Mouse (Mus musculus) myocyte (in vitro differentiated cells): ENCODE measurements around the gene Prrt1.

Experiments used
- CEBPB ChIP-seq: IDR thresholded peaks from 2 replicates; pipeline ENCODE4 v1.6.1; 2011; ENCODE audit warnings: mild to moderate bottlenecking, moderate library complexity; ENCODE audit not compliant: poor library complexity, insufficient read depth, severe bottlenecking
- E2F4 ChIP-seq: IDR thresholded peaks from one replicate; pipeline ENCODE4 v1.6.1; 2011; ENCODE audit warnings: mild to moderate bottlenecking, control low read depth, moderate library complexity; ENCODE audit not compliant: insufficient read depth
- MAX ChIP-seq: IDR thresholded peaks from one replicate; pipeline ENCODE4 v1.6.1; 2011; ENCODE audit warnings: low read depth, mild to moderate bottlenecking, control low read depth
- POLR2A ChIP-seq: IDR thresholded peaks from one replicate; pipeline ENCODE4 v1.6.1; 2011; ENCODE audit warnings: low read depth, mild to moderate bottlenecking, control low read depth, moderate library complexity; ENCODE audit not compliant: insufficient read length
- POLR2AphosphoS2 ChIP-seq: IDR thresholded peaks from one replicate; pipeline ENCODE4 v1.6.1; 2011; ENCODE audit warnings: low read depth, control low read depth; ENCODE audit not compliant: insufficient read length
- REST ChIP-seq: IDR thresholded peaks from one replicate; pipeline ENCODE4 v1.6.1; 2011; ENCODE audit warnings: mild to moderate bottlenecking, control low read depth, moderate library complexity; ENCODE audit not compliant: insufficient read depth, insufficient read length
- TCF3 ChIP-seq: IDR thresholded peaks from one replicate; pipeline ENCODE4 v1.6.1; 2011; ENCODE audit warnings: low read depth, control low read depth; ENCODE audit not compliant: insufficient read length
- USF1 ChIP-seq: IDR thresholded peaks from one replicate; pipeline ENCODE4 v1.6.1; 2011; ENCODE audit warnings: low read depth, mild to moderate bottlenecking, control low read depth, moderate library complexity

DNA sequence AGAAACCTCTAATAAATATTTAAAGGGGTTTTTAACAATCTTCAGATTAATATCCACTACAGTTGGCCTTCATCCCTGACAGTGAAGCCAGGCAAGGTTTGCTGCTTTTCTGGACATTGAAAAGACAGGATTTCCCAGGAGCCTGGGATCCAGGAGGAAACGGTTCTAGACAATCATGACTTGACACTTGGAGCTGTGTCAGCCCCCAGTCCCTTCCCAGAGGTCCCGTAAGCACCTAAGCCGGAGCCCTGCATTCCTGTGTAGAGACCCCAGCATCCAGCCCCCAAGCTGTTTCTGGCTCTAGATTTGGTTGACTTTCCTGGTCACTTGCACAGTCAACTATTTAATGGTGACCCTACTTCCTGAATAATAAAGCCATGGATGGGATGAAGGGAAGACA lies 29.3 kb downstream of the Prrt1 start:
- TF ChIP-seq E2F4 = no peak
- TF ChIP-seq MAX = no peak
- TF ChIP-seq USF1 = no peak
- TF ChIP-seq POLR2A = no peak
- no peak for TF ChIP-seq REST
- no peak for TF ChIP-seq CEBPB
- no peak for TF ChIP-seq POLR2AphosphoS2
- no peak for TF ChIP-seq TCF3
